Mouse (Mus musculus) right cerebral cortex, adult 18-20 months (tissue): ENCODE measurements around the gene Psma7.

ENCODE experiments used
- DNase-seq: peaks from one replicate; pipeline ENCODE4 v3.0.0; 2022; ENCODE audit warnings: mixed read lengths

The Psma7 gene

DNA sequence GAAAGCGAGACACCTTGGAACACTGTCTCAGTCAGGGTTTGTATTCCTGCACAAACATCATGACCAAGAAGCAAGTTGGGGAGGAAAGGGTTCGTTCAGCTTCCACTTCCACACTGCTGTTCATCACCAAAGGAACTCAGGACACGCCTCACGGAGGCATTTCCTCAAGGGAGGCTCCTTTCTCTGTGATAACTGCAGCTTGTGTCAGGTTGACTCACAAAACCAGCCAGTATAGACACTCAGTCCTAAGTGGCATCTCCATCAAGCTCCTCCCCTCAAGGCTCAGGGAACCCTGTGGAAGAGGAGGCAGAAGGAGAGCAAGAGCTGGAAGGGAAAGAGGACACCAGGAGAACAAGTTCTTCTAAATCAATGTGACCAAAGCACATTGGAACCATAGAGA, 43.8 kb downstream of the Psma7 start:
- no peak for DNase-seq

DNA sequence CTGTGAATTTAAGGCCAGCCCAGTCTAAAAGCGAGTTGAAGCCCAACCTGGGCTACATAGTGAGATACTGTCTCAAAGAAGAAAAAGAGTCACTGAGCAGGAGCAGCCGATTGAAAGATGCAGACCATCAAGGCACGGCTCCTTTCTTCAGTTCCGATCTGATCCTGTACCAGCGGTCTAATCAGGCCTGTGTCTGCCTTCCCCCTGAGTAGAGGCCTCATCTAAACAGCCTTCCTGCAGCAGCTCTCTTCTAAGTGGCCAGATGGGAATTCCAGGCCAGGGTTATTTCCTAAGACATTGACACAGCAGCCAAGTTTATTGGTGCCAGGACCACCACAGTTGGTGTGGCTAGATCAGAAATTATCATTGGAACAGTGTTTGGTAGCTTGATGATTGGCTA, 49.2 kb downstream of the Psma7 start:
- no peak for DNase-seq

GRCm38 (mm10) chr2:179989098-179989497, 53.1 kb downstream of the Psma7 start:
- no peak for DNase-seq

DNA sequence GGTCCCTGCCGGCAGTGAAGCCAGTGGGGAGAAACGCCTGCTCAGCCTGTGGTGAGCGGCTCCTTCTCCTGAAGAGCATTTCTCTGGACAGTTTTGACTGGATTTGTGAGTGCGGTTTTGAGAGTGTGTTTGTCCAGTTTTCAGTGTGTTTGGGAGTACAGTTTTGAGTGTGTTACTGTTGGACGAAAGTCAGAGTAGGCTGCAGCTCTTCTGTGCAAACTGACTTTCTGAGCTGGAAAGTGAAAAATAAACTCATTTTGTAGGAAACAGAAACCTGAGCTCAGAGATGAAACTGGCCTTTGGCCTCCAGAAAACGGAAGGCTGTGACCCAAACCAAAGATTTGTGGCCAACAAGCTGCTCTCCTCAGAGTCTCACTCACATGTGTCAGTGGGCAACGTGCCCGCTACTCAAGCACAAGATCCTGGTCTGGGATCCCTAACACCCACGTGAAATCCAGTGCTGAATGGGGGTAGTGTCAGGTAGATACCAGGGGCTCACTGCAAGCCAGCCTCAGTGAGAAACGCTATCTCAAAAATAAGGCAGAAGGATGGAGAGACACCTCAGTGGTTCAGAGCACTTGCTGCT, 55.7 kb downstream of the Psma7 start:
- DNase-seq, result no peak
